Mouse (Mus musculus) adrenal gland, postnatal 25 days (tissue): ENCODE measurements around the gene Agpat3. TPM values are rescaled to one million over a fixed set of nuclear protein-coding genes. Genes with fewer than 3 reads are reported as not detected.

Source experiments
- DNase-seq: peaks from one replicate; pipeline ENCODE4 v3.0.0; 2021; ENCODE audit warnings: mixed read lengths
- total RNA-seq: library from RNA; stranded (reverse); gene quantifications from 2 replicates; pipeline ENCODE4 v1.2.3, GENCODE M21; 2021

Gene Agpat3
- total RNA-seq, 1 experiment from 2014 or later: 362 TPM

- DNase-seq: no peak
Measured at GRCm38 (mm10) chr10:78323214-78323880, 28.9 kb downstream of the Agpat3 start.

DNA sequence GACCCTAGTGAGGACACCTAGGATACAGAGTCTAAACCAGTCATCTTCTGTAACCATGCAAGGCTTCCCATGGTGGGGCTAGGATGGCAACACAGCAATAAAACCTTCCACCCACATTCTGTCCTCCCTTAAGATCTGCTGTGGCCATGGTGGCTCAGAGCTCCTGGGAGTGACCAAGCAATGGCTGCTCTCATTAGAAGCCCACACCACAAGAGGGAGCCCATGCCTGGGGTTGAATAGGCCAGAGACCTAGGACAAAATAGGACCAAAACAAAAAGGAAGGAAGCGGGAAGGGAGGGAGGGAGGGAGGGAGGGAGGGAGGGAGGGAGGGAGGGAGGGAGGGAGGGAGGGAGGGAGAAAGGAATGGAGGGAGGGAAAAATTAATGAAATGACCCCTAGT lies 29.5 kb downstream of the Agpat3 start:
- DNase-seq: peak; percentile 52

DNA sequence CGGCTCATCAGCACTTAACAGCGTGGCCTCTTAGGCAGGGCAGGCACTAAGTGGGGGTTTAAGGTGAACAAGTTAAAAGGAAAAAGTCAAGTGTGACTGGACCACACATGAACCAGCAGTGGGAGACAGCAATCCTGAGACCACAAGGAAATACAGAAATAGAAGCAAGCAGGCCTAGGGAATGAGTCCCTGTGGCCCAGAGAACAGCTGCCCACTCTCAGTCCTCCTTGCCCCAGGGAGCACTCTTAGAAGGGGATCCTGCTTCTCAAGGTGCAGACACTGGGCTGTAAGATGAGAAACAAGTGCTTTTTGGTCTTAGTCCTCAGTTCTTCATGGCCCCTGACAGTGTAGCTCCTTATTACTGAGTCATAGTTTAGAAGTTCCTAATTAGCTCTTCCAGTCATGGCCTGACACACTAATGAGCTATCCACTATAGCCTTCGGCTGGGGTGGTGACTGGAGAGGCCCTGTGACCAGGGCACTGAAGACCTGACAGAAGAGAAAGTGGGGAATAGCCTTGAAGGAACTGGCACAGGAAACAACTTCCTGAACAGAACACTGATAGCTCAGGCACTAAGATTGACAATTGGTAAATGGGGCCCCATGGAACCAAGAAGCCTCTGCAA lies 31.0 kb downstream of the Agpat3 start:
- no peak for DNase-seq

- DNase-seq: no peak
Measured at GRCm38 (mm10) chr10:78320526-78320925, 31.8 kb downstream of the Agpat3 start.

DNA sequence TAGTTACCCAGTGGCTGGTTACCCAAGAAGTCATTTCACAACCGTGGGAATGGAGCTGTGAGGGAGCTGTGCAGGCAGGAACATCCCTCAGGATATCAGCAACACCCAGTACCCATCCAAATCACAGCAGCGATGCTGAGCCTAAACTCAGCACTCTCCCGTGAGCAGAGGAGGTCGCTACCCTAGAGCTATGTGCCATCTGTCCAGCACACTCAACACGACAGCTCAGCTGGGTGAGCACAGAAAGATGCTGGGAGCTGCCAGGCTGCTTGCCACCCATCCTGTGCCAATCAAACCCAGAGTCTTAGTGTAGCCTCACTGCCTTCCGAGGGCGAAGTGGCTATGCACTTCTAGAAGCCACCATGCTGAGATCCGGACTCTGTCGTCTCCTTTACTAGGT lies 32.3 kb downstream of the Agpat3 start:
- no peak for DNase-seq

DNA sequence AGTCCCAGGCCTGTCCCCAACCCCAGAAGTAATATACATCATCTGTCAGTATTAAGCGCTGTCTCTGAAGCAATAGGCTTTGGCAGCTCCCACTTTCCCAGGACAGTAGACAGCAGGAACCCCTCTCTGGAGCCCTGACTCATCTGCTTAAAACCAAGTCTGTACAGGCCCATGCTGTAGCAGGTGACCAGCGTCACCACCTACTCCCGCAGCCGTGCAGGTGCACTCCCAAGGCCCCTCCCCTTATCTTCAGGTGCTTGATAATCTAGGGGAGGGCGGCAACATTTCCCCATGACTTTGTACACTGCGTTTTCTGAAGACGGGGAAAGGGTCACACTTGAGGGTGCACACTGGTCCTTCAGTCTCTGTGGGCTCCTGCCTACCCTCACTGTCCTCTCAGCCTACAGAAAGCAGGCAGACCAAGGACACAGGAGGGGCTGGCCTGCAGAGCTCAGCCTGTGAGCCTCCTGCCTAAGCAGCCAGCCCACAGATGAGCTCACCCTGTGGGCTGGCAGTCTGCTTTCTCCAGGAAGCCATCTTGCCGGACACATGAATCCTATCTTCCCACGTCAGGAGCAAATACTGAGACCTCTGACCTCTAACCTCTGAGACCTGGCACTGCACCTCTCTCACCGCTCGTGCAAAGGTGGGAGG lies 34.9 kb downstream of the Agpat3 start:
- no peak for DNase-seq

DNA sequence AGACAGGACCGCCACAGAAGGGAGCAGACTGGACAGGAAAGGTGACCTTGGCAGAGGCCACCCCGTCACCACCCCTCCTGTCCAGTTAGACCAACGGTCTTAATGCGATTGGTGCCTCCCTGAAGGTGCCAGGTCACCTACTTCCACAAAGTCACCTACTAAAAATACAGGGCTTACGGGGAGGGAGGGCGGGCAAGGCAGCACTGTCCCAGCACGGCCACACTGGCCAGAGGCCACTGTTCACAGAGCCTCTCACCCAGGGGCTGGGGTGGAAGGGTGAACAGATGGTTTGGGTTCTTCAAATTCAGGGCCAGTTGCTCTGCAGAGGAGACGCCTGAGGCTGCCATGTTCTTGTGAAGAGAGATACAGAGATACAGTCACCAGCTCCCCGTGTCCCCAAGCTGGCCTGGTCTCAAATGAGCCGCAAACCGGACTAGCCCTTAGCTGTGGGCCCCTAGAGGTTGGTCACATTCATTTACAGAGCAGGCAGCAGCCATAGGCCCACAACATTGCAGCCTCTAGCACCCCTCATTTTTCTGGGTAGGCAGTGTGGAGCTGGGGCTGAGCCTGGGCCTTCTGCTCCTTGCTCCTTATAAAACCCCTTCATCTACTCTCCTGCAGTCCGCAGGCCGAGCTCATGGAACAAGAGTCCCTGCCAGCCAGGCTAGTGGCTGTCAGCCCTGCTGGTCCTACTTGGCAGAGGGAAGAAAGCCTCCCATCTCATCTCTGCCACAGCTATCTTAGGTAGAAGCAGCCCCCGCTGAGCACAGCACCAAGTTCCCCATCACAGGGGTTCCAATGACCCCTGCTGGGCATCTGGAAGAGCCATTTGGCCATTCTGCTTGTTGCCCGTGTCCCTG lies 35.8 kb downstream of the Agpat3 start:
- no peak for DNase-seq

GRCm38 (mm10) chr10:78315145-78315544 lies 37.1 kb downstream of the Agpat3 start:
- DNase-seq: no peak

DNA sequence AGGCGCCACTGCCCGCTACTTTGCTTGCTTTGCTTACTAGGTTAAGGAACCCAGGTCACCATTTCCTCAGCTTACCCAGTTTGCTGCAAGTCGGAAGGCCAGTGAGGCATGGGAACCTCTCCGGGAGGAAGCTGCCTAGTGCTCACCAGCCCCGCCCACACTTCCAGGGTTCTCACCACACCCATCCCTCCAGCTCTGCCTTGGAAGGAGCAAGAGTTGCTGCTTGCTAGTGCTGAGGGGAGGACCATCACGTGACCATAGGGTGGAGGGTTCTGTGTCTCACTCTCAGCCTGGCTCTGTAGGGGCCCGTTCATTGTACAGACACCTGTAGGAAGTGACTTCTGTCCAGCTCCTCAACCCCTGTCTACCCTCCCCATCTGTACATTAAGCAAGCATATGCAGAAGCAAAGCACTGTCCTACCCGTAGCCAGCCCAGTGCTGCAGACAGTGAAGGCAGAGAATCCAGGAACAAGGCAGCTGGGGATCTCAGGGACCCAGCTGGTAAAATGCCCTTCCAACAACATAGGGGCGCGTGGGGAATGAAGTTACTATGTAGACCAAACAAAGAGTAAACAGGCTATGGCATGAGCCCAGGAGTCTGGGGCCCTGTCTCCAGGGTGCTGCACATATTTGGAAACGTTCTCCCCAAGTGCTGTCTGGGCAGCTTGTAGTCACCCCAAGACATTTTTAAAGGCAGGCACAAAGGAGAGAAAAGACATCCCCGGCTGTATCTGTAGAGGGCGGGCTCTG lies 40.2 kb downstream of the Agpat3 start:
- DNase-seq: no peak

DNA sequence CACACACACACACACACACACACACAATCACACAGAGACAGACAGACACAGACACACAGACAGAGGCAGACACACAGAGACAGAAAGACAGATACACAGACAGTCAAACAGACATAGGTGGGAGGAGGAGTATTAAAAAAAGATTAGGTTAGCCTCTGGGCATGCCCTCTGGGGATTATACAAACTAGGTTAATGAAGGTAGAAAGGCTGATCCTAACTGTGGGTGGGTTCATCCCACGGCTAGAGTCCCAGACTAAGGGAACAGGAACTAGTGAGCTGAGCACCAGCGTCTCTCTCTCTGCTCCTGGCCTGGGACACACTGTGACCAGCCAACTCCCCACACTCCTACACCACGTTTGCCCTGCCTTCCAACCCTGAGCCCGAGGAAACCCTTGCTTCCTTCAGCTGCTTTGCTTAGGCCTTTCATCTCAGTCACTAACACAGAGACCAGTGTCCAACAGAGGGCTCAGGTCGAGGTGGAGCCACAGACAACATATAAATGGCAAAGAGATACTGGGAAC lies 41.5 kb downstream of the Agpat3 start:
- DNase-seq: no peak

DNA sequence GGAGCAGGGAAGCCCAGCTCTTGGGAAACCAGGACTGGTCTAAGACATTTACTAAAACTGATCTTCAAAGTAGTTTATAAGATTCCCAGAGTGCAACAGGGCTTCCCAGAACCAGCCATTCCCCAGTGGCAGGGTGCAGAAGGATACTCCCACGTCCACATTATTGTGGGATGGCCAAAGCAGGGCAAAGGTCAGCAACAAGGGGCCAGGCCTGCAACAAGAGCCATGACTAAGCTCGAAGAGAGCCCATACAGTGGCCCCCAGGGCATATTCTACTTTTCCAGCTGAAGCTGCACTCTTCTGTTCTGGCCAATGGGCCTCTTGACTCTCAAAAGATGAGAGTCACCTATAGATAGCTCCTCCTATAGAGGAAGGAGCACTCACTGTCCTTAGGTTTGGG lies 43.7 kb downstream of the Agpat3 start:
- DNase-seq: no peak

GRCm38 (mm10) chr10:78307391-78307790 lies 44.9 kb downstream of the Agpat3 start:
- no peak for DNase-seq

DNA sequence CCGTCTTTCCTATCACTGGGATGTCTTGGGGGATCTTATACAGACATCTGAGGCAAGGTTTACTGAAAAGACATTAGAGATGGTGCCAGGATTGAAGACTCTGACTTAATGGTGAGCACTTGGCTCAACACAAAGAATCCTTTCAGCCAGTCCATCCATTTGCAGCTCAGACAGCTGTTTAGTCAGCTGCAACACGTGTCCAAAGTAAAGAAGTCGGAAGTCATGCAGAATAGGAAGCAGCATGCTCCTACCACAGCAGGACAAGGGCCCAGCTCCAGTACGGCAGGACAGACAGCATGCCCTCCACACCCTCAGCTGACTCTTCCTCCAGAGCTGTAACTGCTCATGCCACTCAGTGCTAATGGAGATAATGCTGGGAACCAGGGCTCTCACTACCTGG lies 46.3 kb downstream of the Agpat3 start:
- DNase-seq: no peak

DNA sequence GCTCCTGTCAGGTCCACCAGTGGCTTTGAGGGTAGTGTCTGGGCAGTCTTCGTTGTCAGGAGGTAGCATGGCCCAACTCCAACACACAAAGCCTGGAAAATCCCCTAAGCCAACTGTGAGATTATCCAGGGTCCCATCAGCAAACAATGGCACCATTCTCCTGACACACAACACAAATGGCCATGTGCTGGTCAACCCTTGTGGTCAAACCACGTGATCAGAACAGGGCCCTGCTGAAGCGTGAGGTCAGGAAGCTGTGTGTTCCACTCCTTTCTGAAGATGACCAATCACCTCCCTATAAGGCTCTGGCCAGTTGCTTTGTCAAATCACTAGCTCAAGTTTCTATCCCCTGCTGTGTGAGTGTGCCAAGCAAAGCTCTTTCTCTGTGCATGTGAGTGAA lies 47.3 kb downstream of the Agpat3 start:
- no peak for DNase-seq

GRCm38 (mm10) chr10:78303675-78304074 lies 48.6 kb downstream of the Agpat3 start:
- DNase-seq: no peak

DNA sequence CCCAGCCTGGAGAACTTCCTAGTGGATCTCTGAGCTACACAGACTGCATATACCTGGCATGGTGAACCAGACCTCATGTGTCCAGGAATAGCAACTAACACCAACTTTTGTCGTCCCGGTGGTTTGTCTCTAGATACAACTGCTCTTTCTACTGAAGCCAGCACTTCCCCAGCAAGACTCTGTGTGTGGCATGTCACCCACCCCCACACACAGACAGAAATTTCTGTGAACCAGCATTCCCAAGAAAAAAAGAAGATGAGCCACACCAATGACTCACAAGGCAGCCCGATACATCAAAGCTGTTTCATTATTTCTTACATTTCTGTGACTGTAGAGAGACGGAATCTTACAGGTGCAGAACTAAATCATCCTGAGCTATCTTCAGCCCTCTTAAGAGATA lies 52.2 kb downstream of the Agpat3 start:
- no peak for DNase-seq

GRCm38 (mm10) chr10:78298651-78299644 lies 53.3 kb downstream of the Agpat3 start:
- no peak for DNase-seq

DNA sequence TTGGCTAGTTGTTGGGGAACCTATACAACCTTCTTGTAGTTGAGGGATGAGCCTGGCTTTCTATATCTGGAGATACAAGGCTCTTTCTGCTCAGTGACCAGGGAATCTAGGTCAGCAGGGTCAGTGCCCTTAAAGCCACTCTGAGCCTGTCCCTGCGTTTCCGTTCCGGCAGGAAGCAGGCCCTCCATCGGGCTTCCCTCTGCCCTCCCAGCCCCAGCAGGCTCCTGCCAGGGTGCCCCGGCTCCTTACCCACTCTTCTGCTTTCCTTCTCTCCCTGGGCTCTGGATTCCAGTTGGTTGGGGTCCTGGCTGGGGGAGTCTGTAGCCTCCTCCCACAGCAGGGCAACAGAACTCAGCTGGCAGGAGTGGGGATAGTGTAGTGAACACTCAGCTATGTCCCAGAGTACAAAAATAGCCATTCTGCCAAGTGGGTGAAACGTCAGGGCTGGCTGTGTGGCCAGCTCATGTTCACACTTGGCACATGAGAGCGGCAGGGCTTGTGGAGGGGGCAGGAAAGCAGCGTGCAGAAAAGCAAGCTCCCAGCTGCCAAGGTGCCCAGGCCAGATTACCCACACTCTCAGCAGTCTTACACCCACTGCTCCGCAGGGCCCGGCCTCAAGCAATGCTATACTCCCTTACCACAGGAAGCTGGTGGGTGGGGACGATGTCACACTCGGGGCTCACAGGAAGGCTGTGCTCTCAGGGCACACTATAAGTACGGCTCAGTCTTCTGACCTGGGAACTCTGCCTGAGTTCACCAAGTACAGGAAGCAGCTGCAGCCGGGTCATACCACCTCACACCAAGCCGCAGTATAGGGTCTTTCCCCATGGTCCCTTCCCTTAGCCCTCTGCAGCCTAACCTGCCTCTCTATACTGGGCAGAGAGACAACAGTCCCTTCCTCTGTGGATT lies 54.5 kb downstream of the Agpat3 start:
- peak; percentile 76 for DNase-seq

DNA sequence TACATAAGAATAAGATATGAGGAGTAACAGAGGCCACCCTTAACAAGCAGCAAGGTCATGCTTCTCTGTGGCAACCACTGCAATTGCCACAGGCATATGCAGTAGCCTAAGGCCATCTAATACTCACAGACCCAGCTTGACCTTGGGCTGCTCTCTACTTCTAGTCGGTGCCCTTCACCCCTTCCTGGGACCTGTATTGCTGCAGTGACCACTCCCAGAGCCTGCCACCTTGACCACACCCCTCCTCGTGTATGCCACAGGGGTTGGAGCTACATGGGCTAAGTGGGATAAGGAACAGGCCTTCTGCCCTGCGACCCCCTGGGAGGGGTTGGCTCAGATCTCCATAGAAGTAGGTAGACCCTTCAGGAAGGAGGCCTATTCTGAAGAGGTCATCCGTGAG lies 55.3 kb downstream of the Agpat3 start:
- no peak for DNase-seq
